Mouse (Mus musculus): ENCODE measurements around the gene Ndufaf1. TPM values are rescaled to one million over a fixed set of nuclear protein-coding genes. Genes with fewer than 3 reads are reported as not detected.
"Not testable (repeated sequence)": the region's sequence is repeated elsewhere in the genome, so short reads cannot be mapped to it uniquely, and the experiment has no call there.

Gene Ndufaf1
- polyA plus RNA-seq, 1 experiment, result 28.0 TPM

DNA sequence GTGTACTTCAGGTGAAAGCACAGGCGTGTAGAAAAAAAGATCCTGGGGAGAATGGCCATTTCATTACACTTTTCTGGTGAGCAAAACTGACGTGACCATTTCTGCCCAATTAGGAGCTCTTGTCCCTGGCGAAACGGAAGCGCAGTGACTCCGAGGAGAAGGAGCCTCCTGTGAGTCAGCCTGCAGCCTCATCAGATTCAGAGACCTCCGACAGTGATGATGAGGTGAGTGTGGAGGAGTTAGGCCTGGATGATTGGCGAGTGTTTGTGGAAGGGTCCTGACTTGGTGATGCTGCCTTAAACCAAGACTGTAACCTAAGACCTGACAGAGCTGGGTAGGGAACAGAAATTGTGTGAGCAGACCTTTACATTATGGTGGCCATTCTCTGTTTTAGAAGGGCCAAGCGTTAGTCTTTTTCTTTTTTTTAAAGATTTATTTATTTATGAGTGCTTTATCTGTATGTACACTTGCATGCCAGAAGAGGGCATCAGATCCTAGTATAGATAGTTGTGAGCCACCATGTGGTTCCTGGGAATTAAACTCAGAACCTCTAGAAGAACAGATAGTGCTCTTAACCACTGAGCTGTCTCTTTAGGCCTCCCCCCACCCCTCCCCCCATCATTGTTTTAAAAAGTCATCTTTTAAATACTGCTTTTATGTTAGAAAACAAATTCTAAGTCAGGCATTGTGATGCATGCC lies 29.5 kb upstream of the Ndufaf1 start:
- 76% methylated on average over 9 of the region's 9 CpGs for WGBS
- peak in 1 of 2 experiments; percentile 17 for DNase-seq

DNA sequence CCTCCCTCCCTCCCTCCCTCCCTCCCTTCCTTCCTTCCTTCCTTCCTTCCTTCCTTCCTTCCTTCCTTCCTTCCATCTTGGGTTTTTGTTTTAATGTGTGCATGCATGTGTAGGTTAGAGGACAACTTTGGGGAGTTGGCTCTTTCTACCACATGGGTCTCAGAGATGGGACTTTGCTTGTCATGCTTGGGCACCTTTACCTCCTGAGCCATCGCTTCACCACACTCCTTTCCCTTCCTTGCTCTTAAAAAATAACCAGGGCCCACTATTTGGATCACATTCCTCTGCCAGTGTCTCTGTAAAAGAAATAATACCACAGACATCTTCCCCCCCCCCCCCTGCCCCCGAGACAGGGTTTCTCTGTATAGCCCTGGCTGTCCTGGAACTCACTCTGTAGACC lies 21.1 kb upstream of the Ndufaf1 start:
- Histone ChIP-seq H3K4me1 (ENCODE audit: control insufficient read depth, insufficient read depth, low read length) (no peaks in the 10 kb centered on the region), H3K4me3 (replicated peaks; ENCODE audit: insufficient read depth, low read depth, low read length) (no peak overlapping the region), H3K27ac (ENCODE audit: insufficient read depth, low read length) (no peak overlapping the region), H3K27me3 (ENCODE audit: control insufficient read depth, insufficient read depth, low read length) (no peaks in the 10 kb centered on the region)
- no peak for DNase-seq
- 83% methylated on average over 2 of the region's 2 CpGs for WGBS
- TF ChIP-seq POLR2A (IDR thresholded peaks at IDR 0.05; ENCODE audit: borderline replicate concordance, insufficient read depth, low read length) (no peak), CTCF (IDR thresholded peaks at IDR 0.05; ENCODE audit: borderline replicate concordance, insufficient read depth, low read depth, low read length) (no peak)

More for the DNA sequence above, 29.5 kb upstream of the Ndufaf1 start:
- Histone ChIP-seq H3K4me1 (ENCODE audit: control insufficient read depth, insufficient read depth, low read length) (no peaks in the 10 kb centered on the region), H3K27me3 (ENCODE audit: control insufficient read depth, insufficient read depth, low read length) (no peaks in the 10 kb centered on the region), H3K4me3 (replicated peaks; ENCODE audit: insufficient read depth, low read depth, low read length) (no peak overlapping the region), H3K27ac (ENCODE audit: insufficient read depth, low read length) (no peak overlapping the region)
- TF ChIP-seq CTCF (IDR thresholded peaks at IDR 0.05; ENCODE audit: borderline replicate concordance, insufficient read depth, low read depth, low read length), result no peak
- no peak for TF ChIP-seq POLR2A (IDR thresholded peaks at IDR 0.05; ENCODE audit: borderline replicate concordance, insufficient read depth, low read length)

DNA sequence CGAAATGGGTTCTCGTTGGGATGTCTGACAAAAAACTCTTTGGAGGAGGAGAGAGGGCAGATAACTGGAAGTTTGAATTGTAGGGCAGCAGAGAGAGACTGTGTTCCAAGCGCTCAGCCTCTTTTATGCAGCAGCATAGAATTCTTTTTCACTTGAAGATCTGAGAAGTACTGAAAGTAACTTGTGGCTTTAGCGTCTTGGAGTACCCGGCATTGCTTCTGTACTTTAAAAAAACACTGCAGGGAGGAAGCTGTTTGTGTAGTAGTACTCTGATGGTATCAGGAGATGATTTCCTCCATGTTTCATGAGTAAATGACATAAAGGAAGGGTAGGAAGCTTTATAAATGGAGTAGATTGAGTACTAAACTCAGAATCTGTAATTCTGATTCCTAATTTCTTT lies 13.2 kb upstream of the Ndufaf1 start:
- TF ChIP-seq POLR2A (IDR thresholded peaks at IDR 0.05; ENCODE audit: borderline replicate concordance, insufficient read depth, low read length) (no peak), CTCF (IDR thresholded peaks at IDR 0.05; ENCODE audit: borderline replicate concordance, insufficient read depth, low read depth, low read length) (no peak)
- 3% methylated on average over 5 of the region's 5 CpGs for WGBS
- H3K4me3 ChIP-seq (replicated peaks; ENCODE audit: insufficient read depth, low read depth, low read length), result peak overlapping the region; percentile 93

DNA sequence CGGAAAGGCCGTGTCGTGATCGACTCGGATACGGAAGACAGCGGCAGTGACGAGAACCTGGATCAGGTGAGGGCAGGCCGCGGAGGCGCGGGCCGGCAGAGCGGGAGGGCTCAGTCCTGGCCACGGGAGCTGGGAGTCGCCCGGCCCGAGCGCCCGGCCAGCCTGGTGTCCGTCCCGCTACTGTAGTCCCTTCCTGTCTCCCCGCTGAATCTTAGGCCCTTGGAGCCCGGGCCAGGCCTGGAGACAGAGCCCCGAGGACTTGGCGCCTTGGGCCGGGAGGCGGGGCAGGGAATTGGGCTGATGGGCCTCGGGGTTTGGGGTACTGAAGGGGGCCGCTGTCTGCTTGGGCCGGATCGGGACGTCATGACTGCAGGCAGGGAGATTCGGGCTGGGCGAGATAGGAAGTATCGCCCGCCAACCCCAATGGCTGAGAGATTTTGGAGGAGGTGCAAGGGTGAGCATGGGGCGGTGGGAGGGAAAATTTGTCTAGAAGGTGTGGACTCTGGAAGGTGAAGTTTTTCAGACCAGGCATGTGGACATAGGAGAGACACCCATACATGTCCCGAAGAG lies 12.7 kb upstream of the Ndufaf1 start:
- TF ChIP-seq CTCF (IDR thresholded peaks at IDR 0.05; ENCODE audit: borderline replicate concordance, insufficient read depth, low read depth, low read length), result no peak
- TF ChIP-seq POLR2A (IDR thresholded peaks at IDR 0.05; ENCODE audit: borderline replicate concordance, insufficient read depth, low read length), result no peak
- H3K4me3 ChIP-seq (replicated peaks; ENCODE audit: insufficient read depth, low read depth, low read length), result peak overlapping the region; percentile 93
- WGBS, result 1% methylated on average over 39 of the region's 39 CpGs
- no peak for DNase-seq
- H3K4me1 ChIP-seq (ENCODE audit: control insufficient read depth, insufficient read depth, low read length), result no peaks in the 10 kb centered on the region; the same call in 1 of the 2 replicates
- H3K27ac ChIP-seq (ENCODE audit: insufficient read depth, low read length), result 0 out of 2 replicates have a peak overlapping the region, but pooled peaks have one; percentile 8
- no peaks in the 10 kb centered on the region for H3K27me3 ChIP-seq (ENCODE audit: control insufficient read depth, insufficient read depth, low read length)

More for the DNA sequence above, 13.2 kb upstream of the Ndufaf1 start:
- Histone ChIP-seq H3K27me3 (ENCODE audit: control insufficient read depth, insufficient read depth, low read length) (no peaks in the 10 kb centered on the region), H3K27ac (ENCODE audit: insufficient read depth, low read length) (no peak overlapping the region), H3K4me1 (ENCODE audit: control insufficient read depth, insufficient read depth, low read length) (no peaks in the 10 kb centered on the region; the same call in 1 of the 2 replicates)
- no peak for DNase-seq

DNA sequence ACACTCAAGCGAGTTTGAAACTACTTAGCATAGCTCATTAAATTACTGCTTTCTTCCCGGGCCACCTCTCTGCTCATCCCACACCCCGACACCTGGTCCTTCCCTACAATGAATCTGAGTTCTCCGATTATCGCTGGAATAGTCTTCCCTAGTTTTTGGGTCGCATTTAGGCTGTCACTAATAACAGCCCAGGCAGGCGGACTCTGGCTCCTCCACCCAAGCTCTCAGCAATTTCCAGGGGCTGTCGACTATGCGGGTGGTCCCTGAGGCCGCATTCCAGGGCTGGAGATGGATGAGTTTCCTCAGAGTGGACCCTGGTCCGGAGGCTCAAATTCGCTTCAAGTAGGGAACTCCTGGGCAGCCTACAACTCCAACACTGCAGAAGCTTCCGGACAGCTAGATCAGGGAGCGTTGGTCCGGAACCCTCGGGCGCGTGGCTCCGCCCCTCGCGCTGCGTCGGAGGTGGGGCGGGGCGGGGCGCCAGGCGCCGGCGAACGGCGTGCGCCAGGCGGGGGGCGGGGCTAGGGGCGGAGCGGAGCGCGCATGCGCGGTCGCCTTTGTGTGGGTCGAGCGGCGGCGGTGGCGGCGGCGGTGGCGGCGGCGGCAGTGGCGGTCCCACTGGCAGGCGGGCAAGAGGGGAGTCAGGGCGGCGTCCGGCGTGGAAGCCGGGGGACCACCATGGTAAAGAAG lies 12.0 kb upstream of the Ndufaf1 start, which contains the start of gene Rtf1:
Gene Rtf1 (plus strand): TSS at position 544 of the 690 bp plus-strand sequence.
- Histone ChIP-seq H3K27ac (ENCODE audit: insufficient read depth, low read length) (peak within 1 kb of the TSS; percentile 66), H3K4me1 (ENCODE audit: control insufficient read depth, insufficient read depth, low read length) (no peaks in the 10 kb centered on the region; the same call in 1 of the 2 replicates), H3K4me3 (replicated peaks; ENCODE audit: insufficient read depth, low read depth, low read length) (peak within 1 kb of the TSS; percentile 93), H3K27me3 (ENCODE audit: control insufficient read depth, insufficient read depth, low read length) (no peaks in the 10 kb centered on the region)
- peak; percentile 94 to 97 for DNase-seq
- under 1% methylated on average over 53 of the region's 58 CpGs for WGBS
- peak; percentile 95 for TF ChIP-seq POLR2A (IDR thresholded peaks at IDR 0.05; ENCODE audit: borderline replicate concordance, insufficient read depth, low read length)
- no peak for TF ChIP-seq CTCF (IDR thresholded peaks at IDR 0.05; ENCODE audit: borderline replicate concordance, insufficient read depth, low read depth, low read length)

DNA sequence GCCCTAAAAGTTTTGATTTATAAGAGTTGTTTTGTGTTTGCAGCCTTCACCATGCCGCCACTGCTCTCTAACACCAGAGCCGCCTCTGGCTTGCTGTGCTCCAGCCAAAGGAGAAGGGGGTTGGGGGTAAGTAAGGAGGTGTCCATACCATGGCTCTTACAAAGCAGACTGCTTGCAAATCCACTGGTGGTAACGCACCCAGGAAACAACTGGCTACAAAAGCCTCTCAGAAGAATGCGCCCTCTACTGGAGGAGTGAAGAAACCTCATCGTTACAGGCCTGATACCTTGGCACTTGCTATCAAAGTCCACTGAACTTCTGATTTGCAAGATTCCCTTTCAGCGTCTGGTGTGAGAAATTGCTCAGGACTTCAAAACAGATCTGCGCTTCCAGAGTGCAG lies 6.4 kb upstream of the Ndufaf1 start:
- no peaks in the 10 kb centered on the region for H3K27me3 ChIP-seq (ENCODE audit: control insufficient read depth, insufficient read depth, low read length)
- TF ChIP-seq CTCF (IDR thresholded peaks at IDR 0.05; ENCODE audit: borderline replicate concordance, insufficient read depth, low read depth, low read length) (peak; percentile 39; the same call in 1 of the 2 replicates), POLR2A (IDR thresholded peaks at IDR 0.05; ENCODE audit: borderline replicate concordance, insufficient read depth, low read length) (no peak)
- H3K27ac ChIP-seq (ENCODE audit: insufficient read depth, low read length), result no peak overlapping the region
- H3K4me3 ChIP-seq (replicated peaks; ENCODE audit: insufficient read depth, low read depth, low read length), result no peak overlapping the region
- no peak for DNase-seq
- 15% methylated on average over 7 of the region's 7 CpGs for WGBS
- no peaks in the 10 kb centered on the region for H3K4me1 ChIP-seq (ENCODE audit: control insufficient read depth, insufficient read depth, low read length)

DNA sequence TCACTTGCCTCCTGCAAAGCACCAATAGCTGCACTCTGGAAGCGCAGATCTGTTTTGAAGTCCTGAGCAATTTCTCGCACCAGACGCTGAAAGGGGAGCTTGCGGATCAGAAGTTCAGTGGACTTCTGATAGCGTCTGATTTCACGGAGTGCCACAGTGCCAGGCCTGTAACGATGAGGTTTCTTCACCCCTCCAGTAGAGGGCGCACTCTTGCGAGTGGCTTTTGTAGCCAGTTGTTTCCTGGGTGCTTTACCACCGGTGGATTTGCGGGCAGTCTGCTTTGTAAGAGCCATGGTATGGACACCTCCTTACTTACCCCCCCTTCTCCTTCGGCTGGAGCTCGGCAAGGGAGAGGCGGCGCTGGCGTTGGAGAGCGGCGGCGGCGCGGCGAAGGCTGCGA lies 3.1 kb upstream of the Ndufaf1 start:
- 72% methylated on average over 21 of the region's 23 CpGs for WGBS
- H3K4me3 ChIP-seq (replicated peaks; ENCODE audit: insufficient read depth, low read depth, low read length); H3K4me1 ChIP-seq (ENCODE audit: control insufficient read depth, insufficient read depth, low read length): not testable (repeated sequence)

More for the DNA sequence above, 3.1 kb upstream of the Ndufaf1 start:
- DNase-seq; H3K27me3 ChIP-seq (ENCODE audit: control insufficient read depth, insufficient read depth, low read length); H3K27ac ChIP-seq (ENCODE audit: insufficient read depth, low read length): not testable (repeated sequence)

Data from cerebellum, adult 2 months (tissue).